Mouse (Mus musculus) splenic B cell, adult 2 months (primary cell): ENCODE results near the gene 9330182O14Rik.
A peak's percentile ranks its signal among the peaks of the same experiment; 100 is the strongest.

Source experiments
- DNase-seq: peaks from one replicate; pipeline ENCODE4 v3.0.0-alpha.2; 2011; ENCODE audit warnings: low read depth, low spot score
- H3K27me3 ChIP-seq: 2 replicates; pipeline ENCODE4 v1.6.1; 2012; ENCODE audit warnings: mild to moderate bottlenecking, low read length, moderate library complexity, mixed read lengths; ENCODE audit not compliant: control insufficient read depth, poor library complexity, insufficient read depth, severe bottlenecking
- H3K36me3 ChIP-seq: 2 replicates; pipeline ENCODE4 v1.6.1; 2012; ENCODE audit warnings: mild to moderate bottlenecking, low read length, moderate library complexity, mixed read lengths; ENCODE audit not compliant: control insufficient read depth, poor library complexity, insufficient read depth, severe bottlenecking

The 9330182O14Rik gene

DNA sequence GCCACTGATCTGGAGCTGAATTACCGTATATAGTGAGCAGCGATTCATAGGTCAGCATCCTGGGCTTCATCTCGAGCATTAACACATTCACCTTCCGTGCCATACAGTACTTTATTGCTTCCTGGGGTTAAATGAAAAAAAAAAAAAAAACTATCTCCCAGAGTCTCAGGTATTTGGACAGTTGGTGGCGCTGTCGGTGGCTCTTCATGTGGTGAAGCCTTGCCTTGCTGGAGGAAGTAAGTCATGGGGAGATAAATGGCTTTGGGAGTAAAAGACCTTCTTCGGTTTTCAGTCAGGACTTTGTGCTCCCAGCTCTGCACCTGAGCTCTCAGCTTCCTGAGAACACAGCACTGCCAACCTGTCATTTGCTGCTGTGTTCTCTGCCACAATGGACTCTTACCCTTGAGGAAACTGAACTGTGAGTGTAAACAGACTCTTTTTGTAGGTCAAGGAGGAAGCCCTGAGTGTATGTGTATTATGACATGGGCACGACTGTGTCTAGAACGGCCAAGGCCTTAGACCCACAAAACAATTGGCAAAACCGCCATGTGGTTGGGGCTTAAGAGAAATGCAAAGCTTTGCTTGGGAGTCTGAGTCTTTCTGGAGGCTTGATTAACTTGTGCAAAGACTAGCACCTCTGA lies at the start of gene 9330182O14Rik:
Gene 9330182O14Rik (plus strand): TSS at position 214 of the 641 bp plus-strand sequence.
- DNase-seq = no peak
- Histone ChIP-seq H3K36me3 (no peaks in the 10 kb centered on the region), H3K27me3 (no peaks in the 10 kb centered on the region)

- Histone ChIP-seq H3K27me3 (no peaks in the 10 kb centered on the region), H3K36me3 (no peaks in the 10 kb centered on the region)
- no peak for DNase-seq
These were observed 30.9 kb upstream of the 9330182O14Rik start for GRCm38 (mm10) chr15:40103304-40103703.

DNA sequence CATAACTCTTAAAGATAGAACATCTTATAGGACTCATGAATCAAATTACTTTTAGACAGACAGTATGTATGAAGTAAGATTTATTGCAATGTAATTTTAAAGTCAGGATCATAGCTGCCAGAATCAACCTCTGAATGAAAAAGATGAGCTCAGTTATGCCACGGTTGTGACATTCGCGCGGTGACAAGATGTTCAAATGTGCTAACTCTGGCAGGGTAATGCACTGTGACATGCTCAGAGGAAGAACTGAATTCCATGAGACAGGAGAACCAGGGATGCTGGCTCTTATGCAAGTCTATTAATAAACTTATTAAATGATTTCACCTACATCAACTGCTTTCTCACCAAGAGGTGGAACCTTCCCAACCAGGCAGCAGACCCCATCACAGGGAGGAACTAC lies 28.5 kb upstream of the 9330182O14Rik start:
- Histone ChIP-seq H3K27me3 (no peaks in the 10 kb centered on the region), H3K36me3 (no peaks in the 10 kb centered on the region)
- DNase-seq = no peak

GRCm38 (mm10) chr15:40113888-40114576 lies 20.1 kb upstream of the 9330182O14Rik start:
- Histone ChIP-seq H3K27me3 (no peaks in the 10 kb centered on the region), H3K36me3 (no peaks in the 10 kb centered on the region)
- DNase-seq = no peak

- H3K36me3 ChIP-seq = no peaks in the 10 kb centered on the region
- no peaks in the 10 kb centered on the region for H3K27me3 ChIP-seq
- no peak for DNase-seq
These were observed 19.4 kb upstream of the 9330182O14Rik start for GRCm38 (mm10) chr15:40114600-40115271.

- Histone ChIP-seq H3K27me3 (no peaks in the 10 kb centered on the region), H3K36me3 (no peaks in the 10 kb centered on the region)
- DNase-seq = no peak
These were observed 17.8 kb upstream of the 9330182O14Rik start for GRCm38 (mm10) chr15:40116396-40116795.

GRCm38 (mm10) chr15:40124211-40124953 lies 9.8 kb upstream of the 9330182O14Rik start:
- no peak for DNase-seq
- H3K36me3 ChIP-seq = no peaks in the 10 kb centered on the region
- H3K27me3 ChIP-seq = no peaks in the 10 kb centered on the region

DNA sequence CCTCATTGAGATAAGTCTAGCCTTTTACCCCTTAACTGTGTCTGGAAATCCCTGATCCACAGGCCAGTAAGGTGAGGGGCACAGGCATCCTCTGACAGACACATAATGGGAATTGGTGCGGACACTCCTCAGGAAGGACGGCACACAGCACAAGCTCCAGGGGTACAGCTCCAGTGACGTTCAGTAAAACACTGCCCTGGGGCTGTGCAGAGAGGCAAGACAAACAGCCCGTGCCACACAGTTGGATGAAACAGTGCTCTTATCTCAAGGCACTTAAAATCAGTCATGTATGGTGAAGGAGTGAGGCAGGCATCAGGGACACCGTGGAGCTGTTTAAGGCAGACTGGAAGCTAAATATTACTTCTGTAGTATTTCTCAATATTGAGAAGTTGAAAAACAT lies 4.7 kb upstream of the 9330182O14Rik start:
- DNase-seq = no peak
- no peaks in the 10 kb centered on the region for H3K36me3 ChIP-seq

DNA sequence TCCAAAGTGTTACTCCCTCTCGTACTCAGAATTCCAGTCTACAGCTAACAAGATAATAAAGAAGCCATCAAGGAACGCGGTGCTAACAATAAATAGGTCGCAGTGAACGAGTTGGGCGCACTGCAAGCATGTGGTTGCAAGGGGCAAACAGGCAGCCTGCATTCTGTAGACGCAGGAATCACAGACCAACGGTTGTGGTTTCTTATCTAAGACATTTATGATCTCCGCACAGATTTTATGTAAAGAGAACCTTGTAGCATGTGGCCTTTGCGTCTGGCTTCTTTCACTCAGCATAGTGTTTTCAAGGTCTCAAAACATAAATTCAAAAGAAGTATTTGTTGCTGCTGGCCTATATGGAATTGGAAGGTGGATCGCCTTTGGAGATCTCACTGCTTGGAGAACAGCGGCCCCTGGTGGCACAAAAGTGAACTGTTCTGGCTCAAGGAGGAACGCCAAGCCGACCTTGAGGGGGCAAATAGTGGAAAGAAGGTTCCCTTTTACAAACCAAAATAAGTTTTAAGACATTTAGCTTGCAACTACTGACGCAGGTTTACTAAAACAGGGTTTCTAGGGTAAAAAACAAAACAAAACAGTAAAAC lies 3.2 kb upstream of the 9330182O14Rik start:
- peak; percentile 53 for DNase-seq
- no peaks in the 10 kb centered on the region for H3K36me3 ChIP-seq
- no peaks in the 10 kb centered on the region for H3K27me3 ChIP-seq

More for the DNA sequence above, 4.7 kb upstream of the 9330182O14Rik start:
- H3K27me3 ChIP-seq = no peaks in the 10 kb centered on the region

- no peaks in the 10 kb centered on the region for H3K36me3 ChIP-seq
- DNase-seq = no peak
- H3K27me3 ChIP-seq = no peaks in the 10 kb centered on the region
These were observed 1.8 kb upstream of the 9330182O14Rik start for GRCm38 (mm10) chr15:40132408-40132807.

DNA sequence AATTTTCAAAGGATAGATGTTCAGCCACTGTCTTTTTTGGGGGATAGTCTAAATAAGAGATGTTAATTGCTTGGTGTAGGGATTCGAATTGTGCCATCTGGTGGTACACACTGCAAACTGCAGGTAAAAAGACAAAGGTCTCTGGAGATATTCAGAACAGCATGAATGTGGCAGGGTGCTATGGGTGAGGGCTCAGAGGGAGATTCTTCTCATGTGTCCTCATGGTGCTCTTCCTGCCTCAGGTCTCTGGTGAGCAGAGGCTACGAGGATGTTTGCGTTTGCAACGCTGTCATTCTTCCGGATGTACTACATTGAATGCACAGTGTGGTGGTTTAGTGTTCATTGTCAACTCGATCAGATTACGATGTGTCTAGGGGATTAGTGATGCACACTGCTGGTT lies 10.1 kb downstream of the 9330182O14Rik start:
- H3K27me3 ChIP-seq = no peaks in the 10 kb centered on the region
- peak; percentile 25 for DNase-seq
- H3K36me3 ChIP-seq = no peaks in the 10 kb centered on the region

DNA sequence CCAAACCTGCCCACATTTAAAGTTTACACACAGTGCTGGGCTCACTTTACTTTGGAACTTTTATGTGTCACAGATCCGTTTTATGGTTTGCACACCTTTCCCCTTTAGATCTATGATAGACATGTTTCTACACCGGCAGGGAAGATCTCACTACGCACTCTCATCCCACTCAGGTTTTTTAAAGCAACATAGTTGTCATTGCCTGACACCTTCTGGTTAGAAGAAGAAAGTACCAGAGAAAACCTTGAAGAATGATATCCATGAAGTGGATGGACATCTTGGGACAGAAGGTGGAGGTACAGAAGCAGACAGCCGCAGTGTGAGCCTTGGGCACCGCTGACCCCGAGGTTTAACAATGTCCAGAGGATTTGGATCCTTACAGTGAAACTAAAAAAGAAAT lies 23.5 kb downstream of the 9330182O14Rik start:
- DNase-seq = no peak
- H3K27me3 ChIP-seq = no peaks in the 10 kb centered on the region
- no peaks in the 10 kb centered on the region for H3K36me3 ChIP-seq

- H3K36me3 ChIP-seq = no peaks in the 10 kb centered on the region
- no peaks in the 10 kb centered on the region for H3K27me3 ChIP-seq
- DNase-seq = peak; percentile 48
These were observed 32.6 kb downstream of the 9330182O14Rik start for GRCm38 (mm10) chr15:40166560-40167275.
